Mouse (Mus musculus) central nervous system, embryonic 14 days (tissue): ENCODE data around the gene Srpx. TPM values are rescaled to one million over a fixed set of nuclear protein-coding genes. Genes with fewer than 3 reads are reported as not detected.

Experiments
- polyA plus RNA-seq: library from polyadenylated mRNA; depleted of rRNA; stranded (reverse); fragments of >200 nt; gene quantifications from 2 replicates; pipeline ENCODE4 v1.2.3, GENCODE M21; 2012; rRNA removed

Srpx gene
- polyA plus RNA-seq, result 7.1 and 20.5 TPM in 2 replicates

DNA sequence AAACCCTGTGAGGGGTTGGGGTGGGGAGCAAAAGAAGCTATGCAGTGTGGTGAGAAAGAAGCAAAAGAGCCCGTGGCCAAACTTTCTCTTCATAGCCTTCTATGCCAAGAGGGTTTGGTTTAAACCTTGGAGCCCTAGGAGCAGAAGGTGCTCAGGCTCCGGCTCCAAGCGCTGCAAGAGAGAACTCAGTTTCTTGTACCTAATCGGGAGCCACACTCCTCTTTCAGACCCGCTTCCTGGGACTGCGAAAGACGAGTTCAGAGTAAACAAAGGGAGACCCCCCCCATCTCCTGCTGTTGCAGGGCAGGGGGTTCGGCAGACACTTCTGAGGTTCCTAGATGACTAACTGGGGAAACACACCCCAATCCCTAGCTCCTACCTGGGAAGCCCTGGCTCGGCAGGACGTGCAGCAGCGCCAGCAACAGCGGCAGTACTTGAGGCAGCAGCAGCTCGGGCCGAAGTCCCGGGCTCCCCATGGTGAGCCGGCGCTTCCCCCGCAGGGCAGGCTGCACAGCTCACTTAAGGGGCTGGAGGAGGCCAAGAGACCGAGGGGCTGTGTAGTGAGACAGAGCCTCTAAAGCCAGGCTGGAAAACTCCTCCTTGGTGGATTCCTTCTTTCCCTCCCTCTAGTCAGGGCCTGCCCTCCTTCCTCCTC lies at the start of gene Srpx:
TSS of gene Srpx (minus strand) at position 645 of the 655 bp plus-strand sequence.

Other genes with a start within 250 kb of the Srpx start
- gene Sytl5, start 232.1 kb downstream of the Srpx start, polyA plus RNA-seq, result 0.30 and 0.49 TPM in 2 replicates
- 21.7 and 28.1 TPM in 2 replicates for gene Rpgr, start 99.2 kb upstream of the Srpx start, polyA plus RNA-seq
- 0.04 TPM in 1 of 2 replicates, not detected in the other for gene Otc, start 134.6 kb upstream of the Srpx start, polyA plus RNA-seq